Mouse (Mus musculus): ENCODE measurements around the gene Mrpl2.

Gene Mrpl2

GRCm38 (mm10) chr17:46673850-46674529 lies 28.0 kb downstream of the Mrpl2 start, which contains the start of gene Rrp36:
Gene Rrp36, minus strand, starts transcription at chr17:46674352.
- peak; percentile 91 for DNase-seq

GRCm38 (mm10) chr17:46674530-46675283 lies 28.7 kb downstream of the Mrpl2 start:
- DNase-seq, result no peak

GRCm38 (mm10) chr17:46678416-46678815 lies 32.4 kb downstream of the Mrpl2 start, which contains the start of gene Mea1:
Gene Mea1, plus strand, starts transcription at chr17:46678793.
- no peak for DNase-seq

GRCm38 (mm10) chr17:46678911-46679310 lies 32.9 kb downstream of the Mrpl2 start:
- DNase-seq, result no peak

GRCm38 (mm10) chr17:46679843-46680759 lies 34.1 kb downstream of the Mrpl2 start:
- peak; percentile 55 for DNase-seq

GRCm38 (mm10) chr17:46680760-46681373 lies 34.8 kb downstream of the Mrpl2 start, which contains the start of gene Klhdc3:
Gene Klhdc3, minus strand, starts transcription at chr17:46680914.
- DNase-seq, result peak; percentile 100

GRCm38 (mm10) chr17:46681466-46682118 lies 35.6 kb downstream of the Mrpl2 start:
- DNase-seq, result no peak

GRCm38 (mm10) chr17:46682654-46683389 lies 36.8 kb downstream of the Mrpl2 start:
- no peak for DNase-seq

GRCm38 (mm10) chr17:46685913-46686312 lies 39.9 kb downstream of the Mrpl2 start:
- DNase-seq, result no peak

- DNase-seq, result peak; percentile 62
Measured at GRCm38 (mm10) chr17:46690665-46691064, 44.6 kb downstream of the Mrpl2 start.

GRCm38 (mm10) chr17:46691390-46691789 lies 45.4 kb downstream of the Mrpl2 start:
- no peak for DNase-seq

GRCm38 (mm10) chr17:46694517-46695063 lies 48.6 kb downstream of the Mrpl2 start:
- no peak for DNase-seq

- no peak for DNase-seq
Measured at GRCm38 (mm10) chr17:46698515-46698914, 52.5 kb downstream of the Mrpl2 start.

- DNase-seq, result no peak
Measured at GRCm38 (mm10) chr17:46699245-46699644, 53.2 kb downstream of the Mrpl2 start.

Data from liver (tissue).